Mouse (Mus musculus): ENCODE measurements around the gene Cass4. TPM values are rescaled to one million over a fixed set of nuclear protein-coding genes. Genes with fewer than 3 reads are reported as not detected.
A peak's percentile ranks its signal among the peaks of the same experiment; 100 is the strongest.

Gene Cass4
- total and polyA plus RNA-seq, 3 experiments, result 2.9 to 5.3 (median 3.8) TPM

- in situ Hi-C loops (cut with MboI; ENCODE audit: low pct_ligation_motif_present, low pct_unique_long_range_greater_than_20kb, low sequenced_read_pairs), result no loop called here
Measured at GRCm38 (mm10) chr2:172416218-172416617, 22.6 kb downstream of the Cass4 start.

GRCm38 (mm10) chr2:172416876-172417275, 23.3 kb downstream of the Cass4 start:
- DNase-seq (ENCODE audit: extremely low read depth), result peak; percentile 69
- Histone ChIP-seq H3K9ac (ENCODE audit: insufficient read depth, low read depth) (peak overlapping the region; percentile 10), H3K4me1 (ENCODE audit: control insufficient read depth in 1 of 2, insufficient read depth in 2 of 2) (peaks cover 31 to 88% of the 10 kb centered on the region in 2 experiments), H3K9me3 (replicated peaks; ENCODE audit: low read length) (no peaks in the 10 kb centered on the region), H3K4me3 (replicated peaks in 1 of 3; ENCODE audit: low read depth in 2 of 3, low read length in 2 of 3, poor library complexity in 1 of 3) (peak overlapping the region in 2 of 3 experiments; percentile 46 to 51), H3K27me3 (replicated peaks) (no peaks in the 10 kb centered on the region), H3K79me2 (replicated peaks; ENCODE audit: control insufficient read depth, extremely low read depth, insufficient read depth, poor library complexity, severe bottlenecking) (no peaks in the 10 kb centered on the region), H3K27ac (ENCODE audit: insufficient read depth, low read depth) (peak overlapping the region; percentile 97), H3K4me2 (ENCODE audit: insufficient read depth, low read depth, poor library complexity, severe bottlenecking) (peak overlapping the region; percentile 30), H3K36me3 (replicated peaks in 1 of 2; ENCODE audit: control insufficient read depth in 1 of 2, insufficient read depth in 1 of 2, low read length in 1 of 2) (peaks cover 0 to 25% of the 10 kb centered on the region in 2 experiments)
- dilution Hi-C loops (cut with MboI; ENCODE audit: extremely low pct_ligation_motif_present, extremely low pct_unique_long_range_greater_than_20kb, low sequenced_read_pairs), result no loop called here
- in situ Hi-C loops (cut with MboI; ENCODE audit: low pct_ligation_motif_present, low pct_unique_long_range_greater_than_20kb, low sequenced_read_pairs), result no loop called here
- TF ChIP-seq ZC3H11A (IDR thresholded peaks at IDR 0.05; ENCODE audit: low read depth, low read length), result no peak
- no peak for TF ChIP-seq E2F4 (IDR thresholded peaks at IDR 0.05; ENCODE audit: insufficient replicate concordance, low read depth, low read length)
- peak; percentile 42 for TF ChIP-seq JUN (IDR thresholded peaks at IDR 0.05; ENCODE audit: insufficient read depth, low read depth, low read length)
- TF ChIP-seq SIN3A (IDR thresholded peaks at IDR 0.05; ENCODE audit: low read length), result no peak
- TF ChIP-seq MYC (IDR thresholded peaks at IDR 0.05; ENCODE audit: low read depth, low read length), result peak; percentile 95
- no peak; the same call in 1 of the 2 replicates for TF ChIP-seq HCFC1 (IDR thresholded peaks at IDR 0.05; ENCODE audit: low read depth, low read length)
- TF ChIP-seq IRF4 (IDR thresholded peaks at IDR 0.05; ENCODE audit: low read depth, low read length), result peak; percentile 87
- TF ChIP-seq NRF1 (IDR thresholded peaks at IDR 0.05; ENCODE audit: low read depth, low read length), result peak; percentile 74
- TF ChIP-seq RAD21 (IDR thresholded peaks at IDR 0.05; ENCODE audit: low read depth, low read length), result no peak
- TF ChIP-seq ETS1 (conservative IDR thresholded peaks at IDR 0.05; ENCODE audit: low read depth, low read length), result peak; percentile 90
- TF ChIP-seq USF2 (conservative IDR thresholded peaks at IDR 0.05; ENCODE audit: low read depth, low read length), result no peak
- peak; percentile 60 for TF ChIP-seq JUND (conservative IDR thresholded peaks at IDR 0.05; ENCODE audit: low read depth, low read length)
- no peak for TF ChIP-seq TBP (conservative IDR thresholded peaks at IDR 0.05; ENCODE audit: low read depth, low read length)
- TF ChIP-seq MAZ (IDR thresholded peaks at IDR 0.05; ENCODE audit: low read depth, low read length), result peak; percentile 66; the same call in 1 of the 2 replicates
- no peak for TF ChIP-seq USF1 (IDR thresholded peaks at IDR 0.05; ENCODE audit: low read depth, low read length)
- no peak for TF ChIP-seq POLR2AphosphoS2 (IDR thresholded peaks at IDR 0.05; ENCODE audit: low read depth, low read length)
- no peak for TF ChIP-seq CHD1 (IDR thresholded peaks at IDR 0.05; ENCODE audit: low read depth, low read length)
- 0 out of 2 replicates have a peak, but pooled peaks have one; percentile 44 for TF ChIP-seq MAFK (IDR thresholded peaks at IDR 0.05; ENCODE audit: insufficient replicate concordance, low read length)
- TF ChIP-seq MAX (IDR thresholded peaks at IDR 0.05; ENCODE audit: low read length), result peak; percentile 84
- TF ChIP-seq RCOR1 (conservative IDR thresholded peaks at IDR 0.05; ENCODE audit: low read depth, low read length), result 0 out of 2 replicates have a peak, but pooled peaks have one; percentile 45
- TF ChIP-seq ELF1 (IDR thresholded peaks at IDR 0.05; ENCODE audit: low read depth, low read length), result peak; percentile 69
- peak; percentile 52; the same call in 1 of the 2 replicates for TF ChIP-seq MXI1 (IDR thresholded peaks at IDR 0.05; ENCODE audit: low read depth, low read length)
- no peak for TF ChIP-seq UBTF (IDR thresholded peaks at IDR 0.05; ENCODE audit: low read depth, low read length)
- peak; percentile 53; the same call in 1 of the 2 replicates for TF ChIP-seq POLR2A (IDR thresholded peaks at IDR 0.05; ENCODE audit: low read depth, low read length)
- no peak for TF ChIP-seq ZKSCAN1 (IDR thresholded peaks at IDR 0.05; ENCODE audit: borderline replicate concordance, low read depth, low read length)

More at GRCm38 (mm10) chr2:172416218-172416617, 22.6 kb downstream of the Cass4 start:
- peak overlapping the region; percentile 23 to 51 (median 46) for H3K4me3 ChIP-seq (replicated peaks in 1 of 3; ENCODE audit: low read depth in 2 of 3, low read length in 2 of 3, poor library complexity in 1 of 3)
- TF ChIP-seq ZNF384 (IDR thresholded peaks at IDR 0.05; ENCODE audit: low read depth, low read length) (no peak), MAFK (IDR thresholded peaks at IDR 0.05; ENCODE audit: insufficient replicate concordance, low read length) (no peak), MXI1 (IDR thresholded peaks at IDR 0.05; ENCODE audit: low read depth, low read length) (no peak), CHD1 (IDR thresholded peaks at IDR 0.05; ENCODE audit: low read depth, low read length) (no peak), ZMIZ1 (IDR thresholded peaks at IDR 0.05; ENCODE audit: low read depth, low read length) (peak; percentile 33; the same call in 1 of the 2 replicates), TBP (conservative IDR thresholded peaks at IDR 0.05; ENCODE audit: low read depth, low read length) (0 out of 2 replicates have a peak, but pooled peaks have one; percentile 50), ZKSCAN1 (IDR thresholded peaks at IDR 0.05; ENCODE audit: borderline replicate concordance, low read depth, low read length) (no peak), KAT2A (IDR thresholded peaks at IDR 0.05; ENCODE audit: insufficient replicate concordance, low read length) (no peak), POLR2AphosphoS2 (IDR thresholded peaks at IDR 0.05; ENCODE audit: low read depth, low read length) (no peak), JUN (IDR thresholded peaks at IDR 0.05; ENCODE audit: insufficient read depth, low read depth, low read length) (no peak), SIN3A (IDR thresholded peaks at IDR 0.05; ENCODE audit: low read length) (no peak), POLR2A (IDR thresholded peaks at IDR 0.05; ENCODE audit: low read depth, low read length) (peak; percentile 19), MYC (IDR thresholded peaks at IDR 0.05; ENCODE audit: low read depth, low read length) (no peak), ZC3H11A (IDR thresholded peaks at IDR 0.05; ENCODE audit: low read depth, low read length) (no peak), E2F4 (IDR thresholded peaks at IDR 0.05; ENCODE audit: insufficient replicate concordance, low read depth, low read length) (no peak), MAZ (IDR thresholded peaks at IDR 0.05; ENCODE audit: low read depth, low read length) (no peak), NRF1 (IDR thresholded peaks at IDR 0.05; ENCODE audit: low read depth, low read length) (no peak), TCF12 (IDR thresholded peaks at IDR 0.05; ENCODE audit: low read depth, low read length) (peak; percentile 62; the same call in 1 of the 2 replicates)
- peak overlapping the region; percentile 97 for H3K27ac ChIP-seq (ENCODE audit: insufficient read depth, low read depth)
- dilution Hi-C loops (cut with MboI; ENCODE audit: extremely low pct_ligation_motif_present, extremely low pct_unique_long_range_greater_than_20kb, low sequenced_read_pairs), result no loop called here
- no peaks in the 10 kb centered on the region for H3K79me2 ChIP-seq (replicated peaks; ENCODE audit: control insufficient read depth, extremely low read depth, insufficient read depth, poor library complexity, severe bottlenecking)
- peak; percentile 70 for DNase-seq (ENCODE audit: extremely low read depth)
- H3K9ac ChIP-seq (ENCODE audit: insufficient read depth, low read depth), result peak overlapping the region; percentile 10; the same call in 1 of the 2 replicates
- peaks cover 31 to 88% of the 10 kb centered on the region in 2 experiments for H3K4me1 ChIP-seq (ENCODE audit: control insufficient read depth in 1 of 2, insufficient read depth in 2 of 2)
- H3K9me3 ChIP-seq (replicated peaks; ENCODE audit: low read length), result no peaks in the 10 kb centered on the region
- H3K27me3 ChIP-seq (replicated peaks), result no peaks in the 10 kb centered on the region
- peak overlapping the region; percentile 30 for H3K4me2 ChIP-seq (ENCODE audit: insufficient read depth, low read depth, poor library complexity, severe bottlenecking)
- peaks cover 0 to 20% of the 10 kb centered on the region in 2 experiments for H3K36me3 ChIP-seq (replicated peaks in 1 of 2; ENCODE audit: control insufficient read depth in 1 of 2, insufficient read depth in 1 of 2, low read length in 1 of 2)

Measured in CH12.LX (cell line).